Mouse (Mus musculus): Measurements from ENCODE around the gene Uqcrh. TPM values are rescaled to one million over a fixed set of nuclear protein-coding genes. Genes with fewer than 3 reads are reported as not detected.
A peak's percentile ranks its signal among the peaks of the same experiment; 100 is the strongest.

The Uqcrh gene
- polyA plus RNA-seq, 1 experiment from 2014 or later = 488 TPM

- Histone ChIP-seq H3K9ac (ENCODE audit: low read length) (no peak overlapping the region), H3K4me2 (ENCODE audit: low read depth, severe bottlenecking) (no peak overlapping the region), H3K4me3 (ENCODE audit: low read depth, low read length) (no peak overlapping the region), H3K4me1 (ENCODE audit: control insufficient read depth, insufficient read depth, low read length) (peaks cover 6% of the 10 kb centered on the region; the same call in 1 of the 2 replicates), H3K27me3 (ENCODE audit: control insufficient read depth, insufficient read depth, low read length) (no peaks in the 10 kb centered on the region), H3K36me3 (ENCODE audit: control insufficient read depth, insufficient read depth, low read length) (no peaks in the 10 kb centered on the region), H3K9me3 (ENCODE audit: control insufficient read depth, low read length) (no peaks in the 10 kb centered on the region), H3K27ac (replicated peaks; ENCODE audit: low read depth, low read length) (no peak overlapping the region)
- ATAC-seq (ENCODE audit: insufficient number of reproducible peaks, low FRiP score, low TSS enrichment, low read depth) = no peak
- WGBS = 82% methylated on average over 7 of the region's 7 CpGs
- DNase-seq (ENCODE audit: low spot score) = no peak
These were observed 26.5 kb downstream of the Uqcrh start for GRCm38 (mm10) chr4:116048130-116048920.

GRCm38 (mm10) chr4:116047681-116048080, 27.2 kb downstream of the Uqcrh start:
- no peaks in the 10 kb centered on the region for H3K9me3 ChIP-seq (ENCODE audit: control insufficient read depth, low read length)
- no peak overlapping the region for H3K27ac ChIP-seq (replicated peaks; ENCODE audit: low read depth, low read length)
- H3K4me3 ChIP-seq (ENCODE audit: low read depth, low read length) = no peak overlapping the region
- H3K4me1 ChIP-seq (ENCODE audit: control insufficient read depth, insufficient read depth, low read length) = 0 out of 2 replicates have a peak, but pooled peaks cover 2% of the 10 kb centered on the region
- no peak for DNase-seq (ENCODE audit: low spot score)
- H3K27me3 ChIP-seq (ENCODE audit: control insufficient read depth, insufficient read depth, low read length) = no peaks in the 10 kb centered on the region
- H3K4me2 ChIP-seq (ENCODE audit: low read depth, severe bottlenecking) = no peak overlapping the region
- H3K9ac ChIP-seq (ENCODE audit: low read length) = no peak overlapping the region
- ATAC-seq (ENCODE audit: insufficient number of reproducible peaks, low FRiP score, low TSS enrichment, low read depth) = no peak
- 95% methylated on average over 1 of the region's 1 CpGs for WGBS
- no peaks in the 10 kb centered on the region for H3K36me3 ChIP-seq (ENCODE audit: control insufficient read depth, insufficient read depth, low read length)

- Histone ChIP-seq H3K4me2 (ENCODE audit: low read depth, severe bottlenecking) (no peak overlapping the region), H3K27me3 (ENCODE audit: control insufficient read depth, insufficient read depth, low read length) (no peaks in the 10 kb centered on the region), H3K9me3 (ENCODE audit: control insufficient read depth, low read length) (no peaks in the 10 kb centered on the region), H3K27ac (replicated peaks; ENCODE audit: low read depth, low read length) (no peak overlapping the region), H3K9ac (ENCODE audit: low read length) (no peak overlapping the region), H3K4me1 (ENCODE audit: control insufficient read depth, insufficient read depth, low read length) (no peaks in the 10 kb centered on the region), H3K36me3 (ENCODE audit: control insufficient read depth, insufficient read depth, low read length) (no peaks in the 10 kb centered on the region; the same call in 1 of the 2 replicates), H3K4me3 (ENCODE audit: low read depth, low read length) (no peak overlapping the region)
- WGBS = 94% methylated on average over 2 of the region's 2 CpGs
- ATAC-seq (ENCODE audit: insufficient number of reproducible peaks, low FRiP score, low TSS enrichment, low read depth) = no peak
- no peak for DNase-seq (ENCODE audit: low spot score)
These were observed 28.3 kb downstream of the Uqcrh start for GRCm38 (mm10) chr4:116046604-116047003.

GRCm38 (mm10) chr4:116042186-116042585, 32.7 kb downstream of the Uqcrh start:
- Histone ChIP-seq H3K9ac (ENCODE audit: low read length) (no peak overlapping the region), H3K27ac (replicated peaks; ENCODE audit: low read depth, low read length) (no peak overlapping the region), H3K4me3 (ENCODE audit: low read depth, low read length) (no peak overlapping the region), H3K27me3 (ENCODE audit: control insufficient read depth, insufficient read depth, low read length) (no peaks in the 10 kb centered on the region), H3K4me1 (ENCODE audit: control insufficient read depth, insufficient read depth, low read length) (no peaks in the 10 kb centered on the region), H3K9me3 (ENCODE audit: control insufficient read depth, low read length) (no peaks in the 10 kb centered on the region), H3K36me3 (ENCODE audit: control insufficient read depth, insufficient read depth, low read length) (no peaks in the 10 kb centered on the region; the same call in 1 of the 2 replicates), H3K4me2 (ENCODE audit: low read depth, severe bottlenecking) (no peak overlapping the region)
- no peak for DNase-seq (ENCODE audit: low spot score)
- no peak for ATAC-seq (ENCODE audit: insufficient number of reproducible peaks, low FRiP score, low TSS enrichment, low read depth)
- WGBS = 80% methylated on average over 3 of the region's 3 CpGs

DNA sequence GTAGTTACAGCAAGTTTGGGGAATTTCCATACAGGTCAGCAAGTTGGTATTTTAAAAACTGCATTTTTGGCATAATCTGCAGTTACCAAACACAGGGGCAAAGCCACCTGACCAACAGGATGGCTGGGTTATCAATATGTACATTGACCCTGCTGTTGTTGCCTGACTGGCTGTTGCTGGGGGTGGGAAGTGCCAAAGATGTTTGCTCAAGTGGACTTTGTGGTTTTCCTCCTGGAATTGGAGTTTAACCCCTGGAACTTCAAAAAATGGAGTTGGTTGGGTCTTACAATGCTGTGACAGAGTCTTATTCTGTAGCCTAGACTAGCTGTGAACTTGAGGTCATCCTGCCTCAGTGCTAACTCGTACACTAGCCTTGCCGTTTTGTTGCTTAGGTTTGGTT, 34.4 kb downstream of the Uqcrh start:
- no peak overlapping the region for H3K4me2 ChIP-seq (ENCODE audit: low read depth, severe bottlenecking)
- H3K4me3 ChIP-seq (ENCODE audit: low read depth, low read length) = no peak overlapping the region
- H3K9ac ChIP-seq (ENCODE audit: low read length) = no peak overlapping the region
- no peaks in the 10 kb centered on the region; the same call in 1 of the 2 replicates for H3K36me3 ChIP-seq (ENCODE audit: control insufficient read depth, insufficient read depth, low read length)
- no peaks in the 10 kb centered on the region for H3K27me3 ChIP-seq (ENCODE audit: control insufficient read depth, insufficient read depth, low read length)
- WGBS = 94% methylated on average over 2 of the region's 2 CpGs
- H3K9me3 ChIP-seq (ENCODE audit: control insufficient read depth, low read length) = no peaks in the 10 kb centered on the region
- DNase-seq (ENCODE audit: low spot score) (no peak), ATAC-seq (ENCODE audit: insufficient number of reproducible peaks, low FRiP score, low TSS enrichment, low read depth) (no peak)
- H3K27ac ChIP-seq (replicated peaks; ENCODE audit: low read depth, low read length) = no peak overlapping the region
- no peaks in the 10 kb centered on the region for H3K4me1 ChIP-seq (ENCODE audit: control insufficient read depth, insufficient read depth, low read length)

- no peak overlapping the region for H3K27ac ChIP-seq (replicated peaks; ENCODE audit: low read depth, low read length)
- H3K4me3 ChIP-seq (ENCODE audit: low read depth, low read length) = no peak overlapping the region
- no peak overlapping the region for H3K9ac ChIP-seq (ENCODE audit: low read length)
- no peaks in the 10 kb centered on the region; the same call in 1 of the 2 replicates for H3K9me3 ChIP-seq (ENCODE audit: control insufficient read depth, low read length)
- ATAC-seq (ENCODE audit: insufficient number of reproducible peaks, low FRiP score, low TSS enrichment, low read depth) (no peak), DNase-seq (ENCODE audit: low spot score) (no peak)
- no peaks in the 10 kb centered on the region for H3K27me3 ChIP-seq (ENCODE audit: control insufficient read depth, insufficient read depth, low read length)
- no peaks in the 10 kb centered on the region for H3K4me1 ChIP-seq (ENCODE audit: control insufficient read depth, insufficient read depth, low read length)
- no peaks in the 10 kb centered on the region; the same call in 1 of the 2 replicates for H3K36me3 ChIP-seq (ENCODE audit: control insufficient read depth, insufficient read depth, low read length)
- no peak overlapping the region for H3K4me2 ChIP-seq (ENCODE audit: low read depth, severe bottlenecking)
- 83% methylated on average over 5 of the region's 5 CpGs for WGBS
These were observed 41.5 kb downstream of the Uqcrh start for GRCm38 (mm10) chr4:116033374-116033773.

DNA sequence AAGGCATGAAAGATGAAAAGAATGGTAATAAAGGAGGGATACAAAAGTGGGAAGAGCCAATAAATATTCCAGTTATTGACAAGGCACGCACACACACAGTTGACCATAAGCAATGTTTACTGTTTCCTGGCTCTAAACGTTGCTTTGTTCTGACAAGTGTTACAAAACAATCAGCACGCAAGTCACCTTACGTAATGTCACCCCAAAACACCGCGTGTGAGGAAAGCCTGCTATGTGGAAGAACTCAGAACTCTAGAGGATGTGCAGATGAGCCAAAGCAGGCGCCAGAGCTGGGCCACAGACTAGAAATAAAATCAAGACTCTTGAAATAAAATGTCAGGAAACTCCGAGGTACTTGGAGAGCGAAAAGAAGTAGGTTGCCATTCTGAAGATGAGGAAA, 42.0 kb downstream of the Uqcrh start:
- Histone ChIP-seq H3K9me3 (ENCODE audit: control insufficient read depth, low read length) (no peaks in the 10 kb centered on the region; the same call in 1 of the 2 replicates), H3K27me3 (ENCODE audit: control insufficient read depth, insufficient read depth, low read length) (no peaks in the 10 kb centered on the region), H3K9ac (ENCODE audit: low read length) (no peak overlapping the region), H3K4me3 (ENCODE audit: low read depth, low read length) (no peak overlapping the region), H3K36me3 (ENCODE audit: control insufficient read depth, insufficient read depth, low read length) (no peaks in the 10 kb centered on the region; the same call in 1 of the 2 replicates), H3K4me2 (ENCODE audit: low read depth, severe bottlenecking) (no peak overlapping the region), H3K27ac (replicated peaks; ENCODE audit: low read depth, low read length) (no peak overlapping the region), H3K4me1 (ENCODE audit: control insufficient read depth, insufficient read depth, low read length) (no peaks in the 10 kb centered on the region)
- 89% methylated on average over 9 of the region's 9 CpGs for WGBS
- no peak for ATAC-seq (ENCODE audit: insufficient number of reproducible peaks, low FRiP score, low TSS enrichment, low read depth)
- no peak for DNase-seq (ENCODE audit: low spot score)

DNA sequence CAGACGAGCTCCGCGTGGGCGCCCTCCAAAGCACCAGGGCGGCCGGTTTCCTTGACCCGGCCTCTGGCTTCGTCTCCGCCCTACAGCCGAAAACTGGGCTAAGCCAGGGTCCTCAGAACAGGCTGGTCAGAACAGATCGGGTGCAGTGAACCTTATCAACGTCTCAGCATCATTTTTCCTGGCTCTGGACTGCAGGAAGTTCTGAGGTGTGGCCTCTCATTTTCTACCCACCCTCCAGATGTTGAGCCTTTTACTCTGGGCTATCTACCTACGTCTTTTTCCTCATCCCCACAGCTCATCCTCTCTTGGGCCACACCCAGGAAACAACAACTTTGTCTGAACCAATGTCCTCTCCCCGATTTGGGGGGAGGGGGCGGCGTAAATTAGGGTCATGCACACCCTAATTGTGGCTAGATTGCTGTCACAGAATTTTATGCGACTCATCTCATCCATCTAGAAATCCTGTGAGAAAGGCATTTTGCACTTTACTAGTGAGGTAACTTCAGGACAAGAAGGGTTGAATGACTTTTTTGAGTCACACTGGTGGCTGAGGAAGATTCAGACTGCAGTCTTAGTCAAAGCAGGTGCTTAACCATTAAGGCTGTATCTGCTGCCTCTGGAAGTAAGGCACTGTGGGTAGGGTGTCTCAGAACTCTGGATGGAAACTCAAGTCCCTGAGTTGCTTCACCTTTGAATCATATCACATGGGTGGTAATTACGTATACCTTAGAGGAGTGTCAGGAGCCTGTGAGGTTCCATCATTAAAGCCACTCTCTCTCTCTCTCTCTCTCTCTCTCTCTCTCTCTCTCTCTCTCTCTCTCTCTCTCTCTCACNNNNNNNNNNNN, 56.7 kb downstream of the Uqcrh start, which contains the start of gene Faah:
Gene Faah, minus strand, starts transcription at position 25 of the 845 bp plus-strand sequence.
- Histone ChIP-seq H3K4me1 (ENCODE audit: control insufficient read depth, insufficient read depth, low read length) (peaks cover 4% of the 10 kb centered on the region; the same call in 1 of the 2 replicates), H3K9me3 (ENCODE audit: control insufficient read depth, low read length) (peaks cover 3% of the 10 kb centered on the region; the same call in 1 of the 2 replicates), H3K4me2 (ENCODE audit: low read depth, severe bottlenecking) (peak within 1 kb of the TSS; percentile 99), H3K36me3 (ENCODE audit: control insufficient read depth, insufficient read depth, low read length) (no peaks in the 10 kb centered on the region), H3K9ac (ENCODE audit: low read length) (peak within 1 kb of the TSS; percentile 52), H3K27me3 (ENCODE audit: control insufficient read depth, insufficient read depth, low read length) (peaks cover 45% of the 10 kb centered on the region), H3K4me3 (ENCODE audit: low read depth, low read length) (peak within 1 kb of the TSS; percentile 58), H3K27ac (replicated peaks; ENCODE audit: low read depth, low read length) (no peak within 1 kb of the TSS)
- DNase-seq (ENCODE audit: low spot score) = no peak
- ATAC-seq (ENCODE audit: insufficient number of reproducible peaks, low FRiP score, low TSS enrichment, low read depth) = 0 out of 2 replicates have a peak, but pooled peaks have one; percentile 42
- 10% methylated on average over 18 of the region's 18 CpGs for WGBS

Data from limb, embryonic 11.5 days (tissue).